Comparison of ENCODE assay signal across 7 mouse cellular contexts in the genomic region with DNA sequence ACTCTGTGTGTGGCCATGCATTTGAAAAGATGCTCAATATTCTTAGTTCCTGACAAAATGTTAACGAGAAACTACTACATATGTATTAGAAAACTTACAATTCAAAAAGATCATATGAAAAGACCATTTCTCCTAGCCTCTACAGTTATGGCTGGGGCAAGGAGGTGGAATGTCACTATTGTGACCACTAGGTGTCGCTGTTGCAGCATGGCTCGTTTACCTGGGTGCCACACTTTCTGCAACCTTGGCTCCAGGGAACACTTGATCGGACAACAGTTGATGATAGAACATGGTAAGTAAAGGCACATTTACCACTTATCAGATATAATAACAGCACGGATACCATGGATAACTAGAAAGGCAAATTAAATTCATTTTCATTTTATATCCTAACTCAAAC. TPM values are rescaled to one million over a fixed set of nuclear protein-coding genes. Genes with fewer than 3 reads are reported as not detected.
DNase-seq lines count a peak whose midpoint lies in the region; ATAC-seq lines count a peak whose summit lies in the region.

No protein-coding gene starts in this region.

- H3K36me3 ChIP-seq in hindbrain, embryonic 16.5 days (ENCODE audit: control insufficient read depth, insufficient read depth, low read length), result no peaks in the 10 kb centered on the region

- H3K4me1 ChIP-seq in hindbrain, embryonic 16.5 days (ENCODE audit: control insufficient read depth, insufficient read depth, low read depth, low read length), result no peaks in the 10 kb centered on the region

- no peak overlapping the region for H3K4me2 ChIP-seq in hindbrain, embryonic 16.5 days (ENCODE audit: low read length)

- no peaks in the 10 kb centered on the region for H3K9me3 ChIP-seq in hindbrain, embryonic 16.5 days (ENCODE audit: control insufficient read depth, low read length)

- peak; percentile 77 for DNase-seq in ZHBTc4 (ENCODE audit: low read depth, low spot score)
- peak; percentile 64 for DNase-seq in cerebellum, adult 9-11 months
- DNase-seq in frontal cortex, postnatal 25 days (ENCODE audit: low spot score in 2 of 2), result peak; percentile 66 to 71
- DNase-seq in left cerebral cortex, adult 11 months (ENCODE audit: low spot score), result peak; percentile 50
- peak; percentile 75 for DNase-seq in right cerebral cortex, postnatal 14 days

- H3K9ac ChIP-seq in hindbrain, embryonic 16.5 days (ENCODE audit: low read depth, low read length), result no peak overlapping the region

- H3K27ac ChIP-seq in hindbrain, embryonic 16.5 days (ENCODE audit: low read depth, low read length), result no peak overlapping the region

- peak; percentile 92 for ATAC-seq in hindbrain, embryonic 16.5 days
- ATAC-seq in megakaryocyte progenitor cell, adult 5-6 weeks (replicated peaks; ENCODE audit: poor library complexity), result peak; percentile 97

- no peaks in the 10 kb centered on the region for H3K27me3 ChIP-seq in hindbrain, embryonic 16.5 days (replicated peaks; ENCODE audit: control insufficient read depth, insufficient read depth, low read length)

- no peak overlapping the region for H3K4me3 ChIP-seq in hindbrain, embryonic 16.5 days (ENCODE audit: low read length)

- 6% methylated on average over 5 of the region's 5 CpGs for WGBS in hindbrain, embryonic 16.5 days

RNA-seq across cellular contexts. Expression of a gene that starts 51.3 kb away (rescaled TPM):
- 0.15 and 0.21 TPM in 2 replicates for polyA plus RNA-seq in hindbrain, embryonic 16.5 days (2015; fragmentation: Nextera tagmentation; extraction: Ambion mirVana)
- 0.22 TPM in 1 of 2 replicates, not detected in the other for total RNA-seq in megakaryocyte progenitor cell, adult 5-6 weeks (2015)
- total RNA-seq in megakaryocyte progenitor cell, adult 5-6 weeks (2017), result 0.17 TPM in 1 of 2 replicates, not detected in the other
